Mouse (Mus musculus) forebrain, embryonic 11.5 days (tissue): Measurements from ENCODE around the gene Supt4a. TPM values are rescaled to one million over a fixed set of nuclear protein-coding genes. Genes with fewer than 3 reads are reported as not detected.

ENCODE experiments used
- ATAC-seq: fragments of 200-750 bp; cut with Nextera tagmentation; replicated peaks from 2 replicates; pipeline ENCODE4 v1.8.0; 2017; ENCODE audit warnings: moderate TSS enrichment; ENCODE audit not compliant: low FRiP score
- DNase-seq: peaks from one replicate; pipeline ENCODE4 v3.0.0-alpha.2; 2017; ENCODE audit warnings: low spot score
- H3K27ac ChIP-seq: fragments of 300-500 bp; sonication (generic); 2 replicates; pipeline ENCODE4 v1.5.1; 2014; ENCODE audit warnings: low read depth, low read length
- H3K27me3 ChIP-seq: fragments of 300-500 bp; sonication (generic); 2 replicates; pipeline ENCODE4 v1.6.1; 2014; ENCODE audit warnings: mild to moderate bottlenecking, low read length, mixed read lengths; ENCODE audit not compliant: control insufficient read depth, insufficient read depth
- H3K36me3 ChIP-seq: fragments of 300-500 bp; sonication (generic); 2 replicates; pipeline ENCODE4 v1.6.1; 2014; ENCODE audit warnings: mild to moderate bottlenecking, low read length, moderate library complexity, mixed read lengths; ENCODE audit not compliant: control insufficient read depth, insufficient read depth
- H3K4me1 ChIP-seq: fragments of 300-500 bp; sonication (generic); replicated peaks from 2 replicates; pipeline ENCODE4 v1.6.1; 2014; ENCODE audit warnings: low read length, mixed read lengths; ENCODE audit not compliant: control insufficient read depth, insufficient read depth
- H3K4me2 ChIP-seq: fragments of 300-500 bp; sonication (generic); 2 replicates; pipeline ENCODE4 v1.6.1; 2014; ENCODE audit warnings: low read depth, mild to moderate bottlenecking, low read length, moderate library complexity, mixed read lengths; ENCODE audit not compliant: severe bottlenecking
- H3K4me3 ChIP-seq: fragments of 300-500 bp; sonication (generic); 2 replicates; pipeline ENCODE4 v1.5.1; 2014; ENCODE audit warnings: low read depth, low read length
- H3K9ac ChIP-seq: fragments of 300-500 bp; sonication (generic); 2 replicates; pipeline ENCODE4 v1.6.1; 2014; ENCODE audit warnings: low read length
- H3K9me3 ChIP-seq: fragments of 300-500 bp; sonication (generic); 2 replicates; pipeline ENCODE4 v1.6.1; 2016; ENCODE audit warnings: low read length, mixed read lengths; ENCODE audit not compliant: control insufficient read depth
- WGBS: fragments of 180-500 bp; shearing (Covaris S2); extraction: QIAGEN DNeasy Blood & Tissue Kit; methylation state at CpG from one replicate; pipeline ENCODE4 v1.1.7; 2014; 5-methylcytosine and 5-hydroxymethylcytosine counted together
- polyA plus RNA-seq: library from polyadenylated mRNA; unstranded; fragments of >200 nt; fragmentation: Nextera tagmentation; extraction: Ambion mirVana; gene quantifications from 2 replicates; pipeline ENCODE4 v1.2.1, GENCODE M21; 2014

Gene Supt4a
- polyA plus RNA-seq, 1 experiment from 2014 or later, result 132 TPM

DNA sequence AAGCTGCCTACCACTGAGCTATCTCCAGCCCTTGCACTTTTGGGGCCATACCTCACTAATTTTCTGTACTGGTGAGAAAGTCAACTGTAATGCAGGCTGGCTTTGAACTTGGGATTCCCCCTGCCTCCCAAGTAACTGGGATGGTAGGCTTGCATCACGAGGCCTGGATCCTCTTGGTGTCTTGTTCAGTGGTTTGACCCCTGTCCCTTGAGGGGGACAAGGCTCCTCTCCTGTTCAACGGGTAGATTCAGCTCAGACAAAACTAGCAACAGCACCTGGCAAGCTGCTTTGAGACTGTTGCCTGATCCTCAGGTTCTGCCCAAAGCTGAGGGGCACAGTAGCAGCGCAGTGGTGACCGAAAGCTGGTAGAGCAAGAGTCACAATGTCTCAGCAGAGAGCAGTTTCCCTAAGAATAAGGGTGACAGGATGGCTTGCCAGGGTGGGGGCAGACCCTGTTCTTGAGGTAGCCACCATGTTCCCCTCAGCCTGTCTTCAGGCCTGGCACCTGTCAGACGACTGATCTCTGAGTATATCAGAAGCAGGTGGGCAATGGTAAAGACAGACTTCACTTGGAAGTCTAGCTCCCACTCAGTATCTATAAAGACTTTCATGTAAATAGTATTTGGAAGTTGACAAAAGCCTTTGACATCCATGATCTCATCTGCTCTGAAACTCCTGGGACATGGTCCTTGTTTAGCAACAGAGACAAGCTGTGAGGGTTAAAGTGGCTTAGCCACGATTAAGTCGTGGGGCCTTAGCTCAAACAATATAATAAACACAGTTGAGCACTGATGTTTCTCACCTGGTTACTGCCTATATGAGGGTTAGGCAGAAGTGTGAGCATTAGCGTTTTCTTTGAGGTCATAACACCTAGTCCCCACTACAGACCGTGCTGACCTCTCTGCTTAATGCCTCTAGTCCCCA lies 8.5 kb downstream of the Supt4a start:
- Histone ChIP-seq H3K9me3 (no peaks in the 10 kb centered on the region), H3K4me1 (no peaks in the 10 kb centered on the region), H3K9ac (no peak overlapping the region), H3K4me2 (no peak overlapping the region), H3K4me3 (no peak overlapping the region), H3K27ac (no peak overlapping the region), H3K36me3 (no peaks in the 10 kb centered on the region), H3K27me3 (no peaks in the 10 kb centered on the region)
- DNase-seq (no peak), ATAC-seq (no peak)
- WGBS, result 83% methylated on average over 9 of the region's 9 CpGs

GRCm38 (mm10) chr11:87747312-87747711 lies 10.0 kb downstream of the Supt4a start:
- H3K4me2 ChIP-seq, result no peak overlapping the region
- no peaks in the 10 kb centered on the region for H3K4me1 ChIP-seq
- no peaks in the 10 kb centered on the region for H3K9me3 ChIP-seq
- no peak overlapping the region for H3K4me3 ChIP-seq
- WGBS, result 96% methylated on average over 4 of the region's 5 CpGs
- H3K36me3 ChIP-seq, result no peaks in the 10 kb centered on the region
- H3K9ac ChIP-seq, result no peak overlapping the region
- H3K27me3 ChIP-seq, result no peaks in the 10 kb centered on the region
- no peak for ATAC-seq
- H3K27ac ChIP-seq, result no peak overlapping the region
- no peak for DNase-seq

- 94% methylated on average over 7 of the region's 7 CpGs for WGBS
- Histone ChIP-seq H3K27me3 (no peaks in the 10 kb centered on the region), H3K4me2 (no peak overlapping the region), H3K4me1 (no peaks in the 10 kb centered on the region), H3K36me3 (no peaks in the 10 kb centered on the region), H3K27ac (no peak overlapping the region), H3K9ac (no peak overlapping the region), H3K9me3 (no peaks in the 10 kb centered on the region), H3K4me3 (no peak overlapping the region)
- no peak for DNase-seq
- no peak for ATAC-seq
Measured at GRCm38 (mm10) chr11:87747716-87748115, 10.4 kb downstream of the Supt4a start.

DNA sequence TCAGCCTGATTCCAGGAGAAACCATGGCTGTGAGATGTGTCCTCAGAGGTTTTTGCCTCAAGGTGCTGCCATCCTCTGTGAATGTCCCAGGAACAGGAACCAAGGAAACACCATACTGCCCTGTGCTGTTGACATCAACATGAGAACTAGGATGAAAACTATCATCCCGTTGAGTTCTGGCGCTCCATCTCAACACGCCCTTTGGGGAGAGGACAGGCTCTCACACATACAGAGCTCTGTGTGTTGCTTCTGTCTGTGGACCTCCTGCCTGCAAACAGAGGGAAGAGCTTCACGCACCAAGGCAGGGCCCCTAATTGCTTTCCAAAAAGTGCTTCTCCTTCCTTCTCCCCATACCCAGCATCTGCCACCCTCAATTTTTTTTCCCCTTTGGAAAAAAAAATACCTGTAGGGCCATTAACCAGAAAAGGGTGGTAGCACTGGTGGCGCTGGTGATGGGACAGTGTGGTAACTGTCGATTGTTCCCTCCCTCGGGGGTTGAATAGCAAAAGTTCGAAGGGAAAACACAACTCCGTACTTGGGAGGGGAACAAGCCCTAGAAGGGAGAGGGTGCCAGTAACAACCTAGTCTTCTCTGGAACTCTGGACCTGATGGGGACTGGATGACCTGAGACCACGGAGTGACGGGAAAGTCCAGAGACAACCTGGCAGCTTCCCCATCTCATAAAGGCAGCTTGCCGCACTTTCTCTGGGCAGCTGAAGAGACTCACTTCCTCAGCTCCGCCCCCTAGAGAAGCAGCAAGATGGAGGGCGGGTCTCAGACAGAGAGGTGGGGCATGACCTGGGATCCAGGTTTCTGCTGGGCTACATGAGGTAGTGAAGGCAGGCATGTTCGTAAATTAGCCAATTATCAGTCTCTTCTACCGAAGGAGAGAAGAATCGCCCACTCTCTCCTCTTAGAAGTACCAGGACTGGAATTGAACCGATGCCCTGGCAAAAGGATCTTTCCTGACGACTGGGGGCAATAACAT lies 11.1 kb downstream of the Supt4a start:
- H3K9me3 ChIP-seq, result no peaks in the 10 kb centered on the region
- 41% methylated on average over 19 of the region's 19 CpGs for WGBS
- ATAC-seq, result no peak
- H3K4me1 ChIP-seq, result no peaks in the 10 kb centered on the region
- no peak overlapping the region for H3K4me2 ChIP-seq
- H3K27ac ChIP-seq, result no peak overlapping the region
- DNase-seq, result no peak
- H3K27me3 ChIP-seq, result no peaks in the 10 kb centered on the region
- no peaks in the 10 kb centered on the region for H3K36me3 ChIP-seq
- no peak overlapping the region for H3K4me3 ChIP-seq
- H3K9ac ChIP-seq, result no peak overlapping the region

DNA sequence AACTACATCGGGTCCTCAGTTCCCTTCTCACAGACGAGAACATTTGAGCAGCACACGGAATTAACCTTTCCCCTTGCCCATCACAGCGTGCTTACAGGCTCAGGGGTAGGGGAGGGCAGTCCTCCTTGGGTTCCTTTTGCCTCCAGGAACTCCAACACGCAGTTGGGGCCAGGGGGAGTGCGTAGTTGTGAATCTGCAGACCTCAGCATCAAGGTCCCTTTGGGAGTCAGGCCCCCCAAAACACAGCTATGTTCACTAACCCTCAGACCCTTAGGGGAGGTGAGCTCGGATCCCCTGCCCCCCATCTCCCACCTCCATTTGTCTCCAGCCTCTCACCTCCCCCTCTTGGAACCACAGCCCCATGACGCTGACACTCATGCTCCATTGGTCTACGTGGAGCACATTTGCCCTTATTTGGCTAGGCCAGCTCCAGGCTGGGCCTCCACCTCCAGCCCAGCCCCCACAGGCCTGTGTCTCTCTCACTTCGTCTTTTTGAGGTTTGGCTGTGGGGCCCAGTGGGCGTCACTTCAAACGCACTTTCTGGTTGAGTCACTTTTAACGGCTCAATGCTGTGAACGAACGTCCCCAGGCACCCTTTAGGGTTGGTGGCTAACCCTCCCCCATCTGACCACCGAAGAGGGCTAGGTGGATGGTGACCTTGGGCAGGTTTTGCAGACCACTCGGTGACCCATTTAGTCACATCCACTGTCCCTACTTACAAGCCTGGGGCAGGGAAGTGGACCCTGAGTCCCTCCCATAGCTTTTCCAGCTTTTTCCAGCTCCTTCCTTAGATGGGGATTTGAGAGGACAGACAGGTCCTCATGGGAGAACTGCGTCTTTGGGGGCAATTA lies 12.1 kb downstream of the Supt4a start:
- H3K4me2 ChIP-seq, result no peak overlapping the region
- WGBS, result 66% methylated on average over 18 of the region's 18 CpGs
- peak overlapping the region; percentile 9; the same call in 1 of the 2 replicates for H3K27ac ChIP-seq
- ATAC-seq, result no peak
- no peaks in the 10 kb centered on the region for H3K4me1 ChIP-seq
- no peaks in the 10 kb centered on the region for H3K9me3 ChIP-seq
- no peaks in the 10 kb centered on the region for H3K27me3 ChIP-seq
- DNase-seq, result no peak
- H3K36me3 ChIP-seq, result no peaks in the 10 kb centered on the region
- H3K4me3 ChIP-seq, result no peak overlapping the region
- no peak overlapping the region for H3K9ac ChIP-seq

GRCm38 (mm10) chr11:87750043-87750421 lies 12.7 kb downstream of the Supt4a start:
- WGBS, result 79% methylated on average over 11 of the region's 11 CpGs
- Histone ChIP-seq H3K4me3 (no peak overlapping the region), H3K27me3 (no peaks in the 10 kb centered on the region), H3K4me2 (no peak overlapping the region), H3K9ac (no peak overlapping the region), H3K4me1 (no peaks in the 10 kb centered on the region), H3K27ac (peak overlapping the region; percentile 9; the same call in 1 of the 2 replicates), H3K9me3 (no peaks in the 10 kb centered on the region), H3K36me3 (no peaks in the 10 kb centered on the region)
- DNase-seq, result no peak
- no peak for ATAC-seq

GRCm38 (mm10) chr11:87750521-87750920 lies 13.2 kb downstream of the Supt4a start:
- 84% methylated on average over 3 of the region's 3 CpGs for WGBS
- ATAC-seq (no peak), DNase-seq (no peak)
- H3K4me2 ChIP-seq, result no peak overlapping the region
- no peak overlapping the region for H3K9ac ChIP-seq
- H3K27me3 ChIP-seq, result no peaks in the 10 kb centered on the region
- no peaks in the 10 kb centered on the region for H3K4me1 ChIP-seq
- no peaks in the 10 kb centered on the region for H3K36me3 ChIP-seq
- no peak overlapping the region for H3K27ac ChIP-seq
- H3K9me3 ChIP-seq, result no peaks in the 10 kb centered on the region
- no peak overlapping the region for H3K4me3 ChIP-seq

GRCm38 (mm10) chr11:87751031-87751430 lies 13.7 kb downstream of the Supt4a start:
- Histone ChIP-seq H3K27ac (no peak overlapping the region), H3K9me3 (no peaks in the 10 kb centered on the region), H3K4me1 (no peaks in the 10 kb centered on the region), H3K4me2 (no peak overlapping the region), H3K4me3 (no peak overlapping the region), H3K27me3 (no peaks in the 10 kb centered on the region), H3K9ac (no peak overlapping the region), H3K36me3 (no peaks in the 10 kb centered on the region)
- 86% methylated on average over 8 of the region's 8 CpGs for WGBS
- no peak for ATAC-seq
- DNase-seq, result no peak
